Mouse (Mus musculus): ENCODE measurements around the gene Ggta1. TPM values are rescaled to one million over a fixed set of nuclear protein-coding genes. Genes with fewer than 3 reads are reported as not detected.
"Not testable (repeated sequence)": the region's sequence is repeated elsewhere in the genome, so short reads cannot be mapped to it uniquely, and the experiment has no call there.

The Ggta1 gene
- polyA plus RNA-seq, 1 experiment from 2014 or later: 9.1 TPM

- H3K4me3 ChIP-seq (ENCODE audit: low read depth, low read length): peak overlapping the region; percentile 6; the same call in 1 of the 2 replicates
- H3K9ac ChIP-seq (ENCODE audit: low read depth, low read length): no peak overlapping the region
- peaks cover 41% of the 10 kb centered on the region for H3K4me1 ChIP-seq (ENCODE audit: control insufficient read depth, low read depth, low read length)
- H3K36me3 ChIP-seq (ENCODE audit: control insufficient read depth, insufficient read depth): peaks cover 3% of the 10 kb centered on the region; the same call in 1 of the 2 replicates
- H3K27me3 ChIP-seq (ENCODE audit: control insufficient read depth, insufficient read depth, low read depth, low read length): no peaks in the 10 kb centered on the region
- peak overlapping the region; percentile 98; the same call in 1 of the 2 replicates for H3K4me2 ChIP-seq (ENCODE audit: low read depth, low read length)
- H3K27ac ChIP-seq (ENCODE audit: low read length): no peak overlapping the region
- H3K9me3 ChIP-seq (replicated peaks; ENCODE audit: control insufficient read depth, low read length): no peaks in the 10 kb centered on the region; the same call in 1 of the 2 replicates
- no peak for ATAC-seq (ENCODE audit: low read depth)
These were observed 3.7 kb downstream of the Ggta1 start for GRCm38 (mm10) chr2:35459316-35459715.

GRCm38 (mm10) chr2:35458421-35458820 is 4.6 kb downstream of the Ggta1 start:
- H3K4me3 ChIP-seq (ENCODE audit: low read depth, low read length): no peak overlapping the region
- H3K9me3 ChIP-seq (replicated peaks; ENCODE audit: control insufficient read depth, low read length): no peaks in the 10 kb centered on the region; the same call in 1 of the 2 replicates
- no peaks in the 10 kb centered on the region for H3K27me3 ChIP-seq (ENCODE audit: control insufficient read depth, insufficient read depth, low read depth, low read length)
- H3K27ac ChIP-seq (ENCODE audit: low read length): no peak overlapping the region
- 81% methylated on average over 4 of the region's 4 CpGs for WGBS (ENCODE audit: insufficient replicate concordance)
- peaks cover 3% of the 10 kb centered on the region; the same call in 1 of the 2 replicates for H3K36me3 ChIP-seq (ENCODE audit: control insufficient read depth, insufficient read depth)
- H3K4me1 ChIP-seq (ENCODE audit: control insufficient read depth, low read depth, low read length): peaks cover 32% of the 10 kb centered on the region
- H3K4me2 ChIP-seq (ENCODE audit: low read depth, low read length): no peak overlapping the region
- no peak overlapping the region for H3K9ac ChIP-seq (ENCODE audit: low read depth, low read length)
- ATAC-seq (ENCODE audit: low read depth): no peak

- H3K4me3 ChIP-seq (ENCODE audit: low read depth, low read length): no peak overlapping the region
- no peaks in the 10 kb centered on the region for H3K36me3 ChIP-seq (ENCODE audit: control insufficient read depth, insufficient read depth)
- H3K27me3 ChIP-seq (ENCODE audit: control insufficient read depth, insufficient read depth, low read depth, low read length): no peaks in the 10 kb centered on the region
- no peak overlapping the region for H3K9ac ChIP-seq (ENCODE audit: low read depth, low read length)
- ATAC-seq (ENCODE audit: low read depth): no peak
- peaks cover 38% of the 10 kb centered on the region for H3K4me1 ChIP-seq (ENCODE audit: control insufficient read depth, low read depth, low read length)
- no peak overlapping the region for H3K27ac ChIP-seq (ENCODE audit: low read length)
- WGBS (ENCODE audit: insufficient replicate concordance): 34% methylated on average over 3 of the region's 3 CpGs
- H3K9me3 ChIP-seq (replicated peaks; ENCODE audit: control insufficient read depth, low read length): no peaks in the 10 kb centered on the region; the same call in 1 of the 2 replicates
- no peak overlapping the region for H3K4me2 ChIP-seq (ENCODE audit: low read depth, low read length)
These were observed 9.3 kb downstream of the Ggta1 start for GRCm38 (mm10) chr2:35453736-35454135.

- not testable (repeated sequence) for H3K9me3 ChIP-seq (replicated peaks; ENCODE audit: control insufficient read depth, low read length); H3K27ac ChIP-seq (ENCODE audit: low read length); H3K4me3 ChIP-seq (ENCODE audit: low read depth, low read length); H3K9ac ChIP-seq (ENCODE audit: low read depth, low read length); H3K27me3 ChIP-seq (ENCODE audit: control insufficient read depth, insufficient read depth, low read depth, low read length); H3K4me2 ChIP-seq (ENCODE audit: low read depth, low read length); H3K36me3 ChIP-seq (ENCODE audit: control insufficient read depth, insufficient read depth); ATAC-seq (ENCODE audit: low read depth)
- WGBS (ENCODE audit: insufficient replicate concordance): 73% methylated on average over 6 of the region's 6 CpGs
- peaks cover 46% of the 10 kb centered on the region for H3K4me1 ChIP-seq (ENCODE audit: control insufficient read depth, low read depth, low read length)
These were observed 10.3 kb downstream of the Ggta1 start for GRCm38 (mm10) chr2:35452695-35453094.

GRCm38 (mm10) chr2:35451484-35452050 is 11.5 kb downstream of the Ggta1 start:
- 51% methylated on average over 5 of the region's 5 CpGs for WGBS (ENCODE audit: insufficient replicate concordance)

GRCm38 (mm10) chr2:35450856-35451255 is 12.2 kb downstream of the Ggta1 start:
- 40% methylated on average over 4 of the region's 4 CpGs for WGBS (ENCODE audit: insufficient replicate concordance)
- no peak overlapping the region for H3K4me3 ChIP-seq (ENCODE audit: low read depth, low read length)
- no peaks in the 10 kb centered on the region for H3K36me3 ChIP-seq (ENCODE audit: control insufficient read depth, insufficient read depth)
- H3K27ac ChIP-seq (ENCODE audit: low read length): peak overlapping the region; percentile 41; the same call in 1 of the 2 replicates
- peaks cover 64% of the 10 kb centered on the region for H3K4me1 ChIP-seq (ENCODE audit: control insufficient read depth, low read depth, low read length)
- peak overlapping the region; percentile 10; the same call in 1 of the 2 replicates for H3K4me2 ChIP-seq (ENCODE audit: low read depth, low read length)
- no peak overlapping the region for H3K9ac ChIP-seq (ENCODE audit: low read depth, low read length)
- no peaks in the 10 kb centered on the region for H3K9me3 ChIP-seq (replicated peaks; ENCODE audit: control insufficient read depth, low read length)
- H3K27me3 ChIP-seq (ENCODE audit: control insufficient read depth, insufficient read depth, low read depth, low read length): no peaks in the 10 kb centered on the region
- peak; percentile 70 for ATAC-seq (ENCODE audit: low read depth)

More at GRCm38 (mm10) chr2:35451484-35452050, 11.5 kb downstream of the Ggta1 start:
- Histone ChIP-seq H3K4me3 (ENCODE audit: low read depth, low read length) (no peak overlapping the region), H3K9ac (ENCODE audit: low read depth, low read length) (no peak overlapping the region), H3K9me3 (replicated peaks; ENCODE audit: control insufficient read depth, low read length) (no peaks in the 10 kb centered on the region), H3K27me3 (ENCODE audit: control insufficient read depth, insufficient read depth, low read depth, low read length) (no peaks in the 10 kb centered on the region), H3K4me2 (ENCODE audit: low read depth, low read length) (peak overlapping the region; percentile 10; the same call in 1 of the 2 replicates), H3K4me1 (ENCODE audit: control insufficient read depth, low read depth, low read length) (peaks cover 57% of the 10 kb centered on the region), H3K36me3 (ENCODE audit: control insufficient read depth, insufficient read depth) (no peaks in the 10 kb centered on the region), H3K27ac (ENCODE audit: low read length) (no peak overlapping the region)
- ATAC-seq (ENCODE audit: low read depth): no peak

GRCm38 (mm10) chr2:35449687-35450622 is 13.1 kb downstream of the Ggta1 start:
- no peak for ATAC-seq (ENCODE audit: low read depth)
- H3K9ac ChIP-seq (ENCODE audit: low read depth, low read length): no peak overlapping the region
- 42% methylated on average over 12 of the region's 12 CpGs for WGBS (ENCODE audit: insufficient replicate concordance)
- H3K27me3 ChIP-seq (ENCODE audit: control insufficient read depth, insufficient read depth, low read depth, low read length): no peaks in the 10 kb centered on the region
- H3K36me3 ChIP-seq (ENCODE audit: control insufficient read depth, insufficient read depth): no peaks in the 10 kb centered on the region
- H3K4me3 ChIP-seq (ENCODE audit: low read depth, low read length): no peak overlapping the region
- H3K27ac ChIP-seq (ENCODE audit: low read length): no peak overlapping the region
- H3K9me3 ChIP-seq (replicated peaks; ENCODE audit: control insufficient read depth, low read length): no peaks in the 10 kb centered on the region
- peaks cover 72% of the 10 kb centered on the region for H3K4me1 ChIP-seq (ENCODE audit: control insufficient read depth, low read depth, low read length)
- H3K4me2 ChIP-seq (ENCODE audit: low read depth, low read length): no peak overlapping the region

GRCm38 (mm10) chr2:35448914-35449670 is 13.9 kb downstream of the Ggta1 start:
- WGBS (ENCODE audit: insufficient replicate concordance): 43% methylated on average over 9 of the region's 9 CpGs
- peaks cover 74% of the 10 kb centered on the region for H3K4me1 ChIP-seq (ENCODE audit: control insufficient read depth, low read depth, low read length)
- no peak overlapping the region; the same call in 1 of the 2 replicates for H3K27ac ChIP-seq (ENCODE audit: low read length)

More at GRCm38 (mm10) chr2:35448914-35449670, 13.9 kb downstream of the Ggta1 start:
- H3K4me2 ChIP-seq (ENCODE audit: low read depth, low read length): no peak overlapping the region
- H3K9ac ChIP-seq (ENCODE audit: low read depth, low read length): no peak overlapping the region
- H3K27me3 ChIP-seq (ENCODE audit: control insufficient read depth, insufficient read depth, low read depth, low read length): no peaks in the 10 kb centered on the region
- no peaks in the 10 kb centered on the region for H3K36me3 ChIP-seq (ENCODE audit: control insufficient read depth, insufficient read depth)
- no peaks in the 10 kb centered on the region for H3K9me3 ChIP-seq (replicated peaks; ENCODE audit: control insufficient read depth, low read length)
- ATAC-seq (ENCODE audit: low read depth): no peak
- no peak overlapping the region for H3K4me3 ChIP-seq (ENCODE audit: low read depth, low read length)

All from liver, embryonic 16.5 days (tissue).